Mouse (Mus musculus) splenic B cell, adult 2 months (primary cell): ENCODE measurements around the gene Cdk2ap2.

Experiments used
- DNase-seq: peaks from one replicate; pipeline ENCODE4 v3.0.0-alpha.2; 2011; ENCODE audit warnings: low read depth, low spot score
- H3K27me3 ChIP-seq: 2 replicates; pipeline ENCODE4 v1.6.1; 2012; ENCODE audit warnings: mild to moderate bottlenecking, low read length, moderate library complexity, mixed read lengths; ENCODE audit not compliant: control insufficient read depth, poor library complexity, insufficient read depth, severe bottlenecking
- H3K36me3 ChIP-seq: 2 replicates; pipeline ENCODE4 v1.6.1; 2012; ENCODE audit warnings: mild to moderate bottlenecking, low read length, moderate library complexity, mixed read lengths; ENCODE audit not compliant: control insufficient read depth, poor library complexity, insufficient read depth, severe bottlenecking

Cdk2ap2 gene

GRCm38 (mm10) chr19:4080511-4081009, 16.4 kb upstream of the Cdk2ap2 start:
- DNase-seq, result no peak
- Histone ChIP-seq H3K36me3 (no peaks in the 10 kb centered on the region), H3K27me3 (0 out of 2 replicates have a peak, but pooled peaks cover 2% of the 10 kb centered on the region)

GRCm38 (mm10) chr19:4081394-4081793, 15.6 kb upstream of the Cdk2ap2 start, which contains the start of gene Cabp2:
Gene Cabp2, plus strand, starts transcription at chr19:4081578.
- DNase-seq, result no peak
- Histone ChIP-seq H3K36me3 (no peaks in the 10 kb centered on the region), H3K27me3 (0 out of 2 replicates have a peak, but pooled peaks cover 2% of the 10 kb centered on the region)

- 0 out of 2 replicates have a peak, but pooled peaks cover 2% of the 10 kb centered on the region for H3K27me3 ChIP-seq
Measured at GRCm38 (mm10) chr19:4082219-4082965, 14.6 kb upstream of the Cdk2ap2 start.

GRCm38 (mm10) chr19:4083316-4083715, 13.7 kb upstream of the Cdk2ap2 start:
- DNase-seq, result no peak
- no peaks in the 10 kb centered on the region for H3K36me3 ChIP-seq
- H3K27me3 ChIP-seq, result 0 out of 2 replicates have a peak, but pooled peaks cover 2% of the 10 kb centered on the region

More at GRCm38 (mm10) chr19:4082219-4082965, 14.6 kb upstream of the Cdk2ap2 start:
- no peaks in the 10 kb centered on the region for H3K36me3 ChIP-seq
- DNase-seq, result no peak

- no peaks in the 10 kb centered on the region for H3K36me3 ChIP-seq
- 0 out of 2 replicates have a peak, but pooled peaks cover 2% of the 10 kb centered on the region for H3K27me3 ChIP-seq
- no peak for DNase-seq
Measured at GRCm38 (mm10) chr19:4083826-4084225, 13.2 kb upstream of the Cdk2ap2 start.

- Histone ChIP-seq H3K27me3 (0 out of 2 replicates have a peak, but pooled peaks cover 2% of the 10 kb centered on the region), H3K36me3 (no peaks in the 10 kb centered on the region)
- no peak for DNase-seq
Measured at GRCm38 (mm10) chr19:4084984-4085383, 12.0 kb upstream of the Cdk2ap2 start.

- Histone ChIP-seq H3K27me3 (0 out of 2 replicates have a peak, but pooled peaks cover 2% of the 10 kb centered on the region), H3K36me3 (no peaks in the 10 kb centered on the region)
- DNase-seq, result no peak
Measured at GRCm38 (mm10) chr19:4086156-4086555, 10.8 kb upstream of the Cdk2ap2 start.

- Histone ChIP-seq H3K27me3 (0 out of 2 replicates have a peak, but pooled peaks cover 2% of the 10 kb centered on the region), H3K36me3 (no peaks in the 10 kb centered on the region)
- no peak for DNase-seq
Measured at GRCm38 (mm10) chr19:4087090-4087489, 9.9 kb upstream of the Cdk2ap2 start.

GRCm38 (mm10) chr19:4088146-4088545, 8.8 kb upstream of the Cdk2ap2 start:
- Histone ChIP-seq H3K36me3 (no peaks in the 10 kb centered on the region), H3K27me3 (0 out of 2 replicates have a peak, but pooled peaks cover 2% of the 10 kb centered on the region)
- DNase-seq, result no peak

- Histone ChIP-seq H3K36me3 (no peaks in the 10 kb centered on the region), H3K27me3 (0 out of 2 replicates have a peak, but pooled peaks cover under 1% of the 10 kb centered on the region)
- no peak for DNase-seq
Measured at GRCm38 (mm10) chr19:4089128-4089527, 7.9 kb upstream of the Cdk2ap2 start.

GRCm38 (mm10) chr19:4090446-4090845, 6.5 kb upstream of the Cdk2ap2 start:
- no peaks in the 10 kb centered on the region for H3K27me3 ChIP-seq
- H3K36me3 ChIP-seq, result no peaks in the 10 kb centered on the region
- no peak for DNase-seq

- no peak for DNase-seq
- Histone ChIP-seq H3K36me3 (no peaks in the 10 kb centered on the region), H3K27me3 (no peaks in the 10 kb centered on the region)
Measured at GRCm38 (mm10) chr19:4091383-4091782, 5.6 kb upstream of the Cdk2ap2 start.

GRCm38 (mm10) chr19:4092750-4093149, 4.2 kb upstream of the Cdk2ap2 start:
- Histone ChIP-seq H3K27me3 (no peaks in the 10 kb centered on the region), H3K36me3 (no peaks in the 10 kb centered on the region)
- DNase-seq, result no peak

GRCm38 (mm10) chr19:4093772-4094171, 3.2 kb upstream of the Cdk2ap2 start:
- no peak for DNase-seq
- no peaks in the 10 kb centered on the region for H3K27me3 ChIP-seq
- H3K36me3 ChIP-seq, result no peaks in the 10 kb centered on the region

GRCm38 (mm10) chr19:4094348-4094747, 2.6 kb upstream of the Cdk2ap2 start:
- no peaks in the 10 kb centered on the region for H3K27me3 ChIP-seq
- no peaks in the 10 kb centered on the region for H3K36me3 ChIP-seq
- no peak for DNase-seq
